Mouse (Mus musculus): Measurements from ENCODE around the gene Akap7. TPM values are rescaled to one million over a fixed set of nuclear protein-coding genes. Genes with fewer than 3 reads are reported as not detected.
"Not testable (repeated sequence)": the region's sequence is repeated elsewhere in the genome, so short reads cannot be mapped to it uniquely, and the experiment has no call there.

Gene Akap7
- total RNA-seq, 4 experiments from 2014 or later: 58.9 to 68.6 (median 63.2) TPM

DNA sequence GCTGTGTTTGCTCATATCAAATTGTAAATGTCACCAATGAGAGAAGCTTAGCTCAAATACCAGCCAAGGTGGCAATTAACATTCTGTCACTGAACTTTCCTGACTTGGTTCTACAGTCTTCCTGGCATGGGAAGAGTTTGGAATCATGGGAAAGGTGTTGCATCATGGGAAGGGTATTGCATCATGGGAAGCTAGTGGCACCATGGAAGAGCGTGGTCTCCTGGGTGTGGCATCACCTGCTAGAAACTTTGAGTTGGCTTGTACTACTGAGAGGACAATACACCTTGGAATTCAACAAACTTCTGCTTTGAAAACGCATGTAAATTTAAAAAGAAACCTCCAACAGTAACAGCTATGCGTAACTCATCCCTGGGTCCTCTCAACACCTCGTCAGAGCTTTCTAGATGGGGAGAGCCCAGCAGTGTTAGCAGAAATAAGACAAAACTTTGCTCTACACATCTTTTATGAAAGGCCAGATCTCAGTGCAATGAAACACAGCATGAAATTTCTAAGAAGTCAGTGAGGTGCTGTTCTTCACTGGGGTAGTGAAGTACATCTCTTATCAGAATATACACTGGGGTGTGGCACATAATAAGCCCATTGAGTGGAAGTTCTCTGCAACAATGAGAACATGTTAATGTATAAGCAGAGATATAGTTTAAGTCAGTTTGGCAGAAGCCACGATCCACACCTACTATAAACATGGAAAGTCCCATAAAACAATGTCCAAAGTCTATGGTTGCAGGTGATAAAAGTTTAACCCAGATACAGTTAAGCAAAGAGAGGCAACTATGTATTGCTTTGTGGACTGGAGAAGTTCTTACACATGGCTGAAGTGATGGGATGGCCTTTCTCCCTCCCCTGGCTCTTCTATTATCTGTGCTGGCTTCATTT lies 115.2 kb downstream of the Akap7 start:
- DNase-seq (ENCODE audit: low spot score): no peak

DNA sequence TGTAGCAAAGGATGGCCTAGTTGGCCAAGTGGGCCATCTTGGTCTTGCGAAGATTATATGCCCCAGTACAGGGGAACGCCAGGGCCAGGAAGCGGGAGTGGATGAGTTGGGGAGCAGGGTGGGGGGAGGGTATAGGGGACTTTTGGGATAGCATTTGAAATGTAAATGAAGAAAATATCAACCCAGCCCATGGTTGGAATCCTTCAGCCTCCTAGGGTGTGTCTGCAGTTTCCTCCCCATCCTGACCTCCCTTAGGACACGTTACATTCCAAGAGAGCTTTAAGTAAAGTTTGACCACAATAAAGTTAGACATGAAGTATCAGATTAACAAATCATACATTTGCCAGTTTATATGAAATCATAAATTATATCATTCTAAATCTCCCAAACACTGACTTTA lies 116.5 kb downstream of the Akap7 start:
- no peak for DNase-seq (ENCODE audit: low spot score)

DNA sequence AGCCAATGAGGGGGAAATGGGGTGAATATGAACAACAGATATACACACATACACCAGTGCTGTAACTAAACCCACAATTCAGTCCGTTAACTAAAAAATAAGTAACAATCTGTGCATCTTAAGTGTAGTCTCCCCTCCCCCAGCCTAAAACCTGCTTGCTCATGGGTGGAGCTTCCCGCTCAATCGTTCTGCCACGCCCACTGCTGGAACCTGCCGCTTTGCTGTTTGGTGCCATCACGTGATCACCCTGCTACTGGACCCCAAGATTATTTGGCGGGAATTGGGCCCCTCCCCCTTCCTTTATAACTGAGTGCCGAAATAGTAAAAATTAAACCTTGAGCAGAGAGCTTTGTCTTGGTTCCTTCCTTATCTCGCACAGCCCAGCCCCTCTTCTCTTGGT lies 121.4 kb downstream of the Akap7 start:
- DNase-seq (ENCODE audit: low spot score): not testable (repeated sequence)

DNA sequence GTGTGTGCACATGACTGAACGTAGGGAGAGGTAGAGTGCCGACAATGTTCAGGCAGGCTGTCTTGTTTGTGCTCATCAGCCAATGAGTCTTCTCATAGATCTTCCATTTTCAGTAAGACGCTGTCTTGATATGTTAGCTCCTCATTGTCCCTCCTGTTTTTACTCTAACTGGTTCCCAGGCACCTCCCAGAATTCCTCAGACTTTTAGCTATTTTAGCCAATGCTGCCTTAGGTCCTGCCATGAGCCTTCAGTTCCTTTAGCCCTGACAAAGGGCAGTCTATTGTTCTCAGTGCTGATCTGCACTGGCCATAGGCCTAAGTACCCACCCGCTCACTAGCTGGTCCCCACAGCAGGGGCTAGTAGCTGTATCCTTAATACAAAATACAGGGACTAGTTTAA lies 122.0 kb downstream of the Akap7 start:
- DNase-seq (ENCODE audit: low spot score): no peak

DNA sequence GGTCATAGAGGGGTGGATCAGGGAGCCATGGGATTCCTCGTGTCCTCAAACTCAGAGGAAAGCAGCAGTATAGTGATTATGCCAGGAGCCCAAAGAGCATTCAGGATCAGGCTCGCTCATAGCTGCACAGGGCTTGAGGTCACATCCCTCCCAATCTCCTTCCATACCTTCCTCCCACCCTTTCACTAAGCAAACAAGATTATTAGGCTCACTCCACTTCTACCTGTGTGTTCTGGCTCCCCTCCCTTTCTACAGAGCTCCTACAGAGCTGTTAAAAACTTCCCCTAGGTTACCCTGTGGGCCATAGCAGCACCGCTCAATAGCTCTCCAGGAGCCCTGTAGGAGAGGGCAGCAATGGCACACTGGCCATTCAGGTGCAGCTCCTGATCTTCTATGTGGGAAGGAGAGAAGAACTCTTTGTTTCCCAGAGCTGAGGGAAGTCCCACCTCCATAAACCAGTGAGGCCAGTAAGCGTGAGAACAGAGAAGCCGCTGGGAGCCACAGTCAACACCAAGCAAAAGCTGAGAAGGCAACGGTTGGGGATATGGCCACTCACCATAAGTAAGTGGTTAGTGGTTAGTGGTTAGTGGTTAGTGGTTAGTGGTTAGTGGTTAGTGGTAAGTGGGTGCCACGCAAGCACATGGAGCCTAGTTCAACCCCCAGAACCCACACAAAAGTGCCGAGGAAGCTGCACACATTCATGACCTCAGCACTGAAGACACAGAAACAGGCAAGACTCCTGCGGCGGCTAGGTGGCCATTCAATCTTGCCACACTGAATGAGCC lies 122.7 kb downstream of the Akap7 start:
- DNase-seq (ENCODE audit: low spot score): no peak

DNA sequence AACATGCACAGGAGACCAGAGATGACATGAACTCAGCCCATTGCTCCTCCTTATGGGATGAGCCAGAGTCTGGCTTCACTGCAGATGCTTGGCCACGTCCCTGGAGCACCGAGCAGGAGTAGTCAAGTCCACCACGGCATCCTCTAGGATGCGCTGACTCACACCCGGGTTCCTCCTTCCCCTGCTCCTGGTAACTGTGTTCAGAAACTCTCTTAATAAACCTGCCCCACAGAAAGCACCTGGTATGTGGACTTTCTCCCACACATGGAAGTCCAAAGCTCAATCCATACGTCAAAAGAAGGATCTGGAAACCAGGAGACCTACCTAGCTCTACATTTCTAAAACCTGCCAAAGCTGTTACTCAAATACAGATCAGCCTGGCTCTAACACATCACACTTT lies 124.4 kb downstream of the Akap7 start:
- DNase-seq (ENCODE audit: low spot score): no peak

DNA sequence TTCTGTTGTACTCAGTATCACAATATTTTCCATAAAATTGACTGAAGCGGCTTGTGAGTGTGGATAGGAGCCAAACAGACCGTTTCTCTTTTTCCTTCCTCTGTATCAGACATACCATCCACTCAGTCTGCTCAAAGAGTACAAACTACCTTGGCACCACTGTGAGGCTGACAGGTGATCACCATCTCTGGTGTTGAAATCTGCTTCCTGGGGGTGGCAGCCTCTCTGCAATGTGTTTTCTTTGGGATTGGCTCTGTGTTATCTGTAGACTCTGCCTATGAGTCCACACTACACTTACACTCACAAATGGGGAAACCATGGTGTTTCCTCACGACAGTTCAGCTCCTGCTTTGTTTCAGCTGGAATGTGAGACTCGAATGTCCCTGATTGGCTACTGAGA lies 128.6 kb downstream of the Akap7 start:
- DNase-seq (ENCODE audit: low spot score): peak; percentile 3

DNA sequence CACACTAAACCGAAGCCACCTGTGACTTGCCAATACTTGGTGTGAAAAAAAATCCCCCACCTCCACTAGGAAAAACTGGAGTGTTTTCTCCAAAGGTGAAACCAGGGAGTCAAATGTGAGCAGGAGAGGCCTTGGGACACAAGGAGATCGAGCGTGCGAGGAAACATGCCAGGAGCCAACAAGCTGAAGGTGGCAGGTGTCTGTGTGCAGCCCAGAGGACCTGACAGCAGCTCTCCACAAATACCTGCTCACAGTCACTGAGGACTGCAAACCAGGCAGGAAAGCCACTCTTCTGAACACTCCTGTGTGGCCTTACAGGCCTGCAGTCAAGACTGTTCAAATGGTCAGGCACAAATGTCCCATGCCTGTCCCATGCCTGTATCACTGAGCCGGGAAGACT lies 130.4 kb downstream of the Akap7 start:
- DNase-seq (ENCODE audit: low spot score): no peak

DNA sequence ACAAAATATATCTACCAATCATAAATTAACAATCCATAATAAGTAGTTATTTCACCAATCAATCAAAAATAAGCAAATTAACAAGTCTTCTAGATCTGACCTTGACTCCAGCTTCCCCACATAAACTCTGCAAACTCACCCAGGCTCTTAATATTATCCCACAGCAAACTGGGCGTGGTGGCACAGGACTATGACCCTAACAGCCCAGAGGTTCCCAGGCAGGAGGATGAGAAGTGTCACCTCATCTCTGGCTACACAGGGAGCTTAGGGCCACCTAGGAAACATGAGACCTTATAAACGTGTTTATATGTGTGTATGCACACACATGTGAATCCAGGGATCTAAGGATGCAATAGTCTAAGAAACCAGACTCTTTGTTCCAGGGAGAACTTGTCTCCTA lies 132.8 kb downstream of the Akap7 start:
- no peak for DNase-seq (ENCODE audit: low spot score)

DNA sequence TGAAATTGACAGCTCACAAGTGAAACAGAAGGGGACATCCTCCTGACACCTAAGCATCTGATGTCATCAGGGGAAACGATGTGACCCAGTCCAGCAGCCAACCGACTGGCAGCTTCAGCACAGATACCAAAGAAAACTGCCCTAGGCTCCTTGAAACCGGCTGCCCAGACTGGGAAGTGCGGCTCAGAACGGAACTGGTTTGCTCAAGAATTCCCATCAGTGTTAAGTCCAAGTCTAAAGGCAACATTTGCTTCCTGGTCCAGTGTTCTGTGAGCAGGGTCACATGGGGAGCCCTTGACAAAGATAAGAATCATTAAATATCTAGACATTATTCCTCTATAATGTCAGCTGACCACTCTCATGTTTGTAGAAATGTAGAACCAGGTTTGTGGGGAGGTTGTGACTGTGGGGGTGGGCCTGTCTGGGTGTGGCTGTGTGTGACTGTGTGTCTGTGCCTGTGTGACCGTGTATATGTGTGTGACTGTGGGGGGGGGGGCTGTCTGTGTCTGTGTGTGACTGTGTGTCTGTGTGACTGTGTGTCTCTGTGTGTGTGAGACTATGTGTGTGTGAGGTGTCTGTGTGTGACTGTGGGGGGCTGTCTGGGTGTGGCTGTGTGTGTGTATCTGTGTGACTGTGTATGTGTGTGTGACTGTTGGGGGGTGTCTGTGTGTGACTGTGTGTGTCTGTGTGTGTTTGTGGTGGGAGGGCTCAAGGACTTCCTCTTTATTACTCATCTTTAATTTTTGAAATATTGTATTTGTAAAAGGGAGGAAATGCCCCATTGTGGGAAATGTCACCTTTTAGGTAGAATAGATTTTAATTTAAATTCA lies 140.1 kb downstream of the Akap7 start:
- no peak for DNase-seq (ENCODE audit: low spot score)

DNA sequence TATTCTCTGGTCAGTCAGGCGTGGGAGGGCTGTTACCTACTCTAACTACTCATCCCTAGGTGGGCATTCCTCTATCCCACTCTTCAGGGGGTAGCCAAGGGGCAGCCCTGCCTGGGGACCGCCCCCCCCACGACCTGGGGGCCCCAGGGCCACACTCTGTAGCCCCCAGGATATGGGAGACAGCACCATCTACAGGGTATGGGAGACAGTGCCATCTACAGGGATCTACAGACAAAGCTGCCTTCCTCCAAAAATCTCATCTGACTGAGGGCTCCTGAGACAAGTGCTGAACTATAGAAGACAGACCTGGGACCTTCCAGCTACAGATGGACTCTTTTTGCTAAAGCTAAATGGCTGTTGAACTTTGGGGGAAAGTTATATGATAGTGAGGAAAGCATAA lies 144.2 kb downstream of the Akap7 start:
- not testable (repeated sequence) for DNase-seq (ENCODE audit: low spot score)

DNA sequence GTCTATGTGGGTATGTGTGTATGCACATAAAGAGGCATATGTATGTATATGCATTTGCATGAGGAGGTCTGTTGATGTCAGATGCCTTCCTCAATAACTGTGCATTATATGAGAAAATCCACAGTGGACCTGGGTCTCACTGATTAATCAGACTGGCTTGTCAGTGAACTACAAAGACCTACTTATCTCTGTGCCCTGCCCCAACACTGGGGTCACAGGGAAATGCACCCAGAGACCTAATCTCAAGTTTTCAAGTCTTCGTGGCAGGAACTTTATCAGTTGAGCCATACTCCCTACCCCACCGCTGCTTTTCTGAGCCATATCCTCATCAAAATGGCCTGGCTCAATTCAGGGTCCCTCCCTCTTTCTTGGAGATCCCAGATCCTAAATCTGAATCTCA lies 146.0 kb downstream of the Akap7 start:
- no peak for DNase-seq (ENCODE audit: low spot score)

DNA sequence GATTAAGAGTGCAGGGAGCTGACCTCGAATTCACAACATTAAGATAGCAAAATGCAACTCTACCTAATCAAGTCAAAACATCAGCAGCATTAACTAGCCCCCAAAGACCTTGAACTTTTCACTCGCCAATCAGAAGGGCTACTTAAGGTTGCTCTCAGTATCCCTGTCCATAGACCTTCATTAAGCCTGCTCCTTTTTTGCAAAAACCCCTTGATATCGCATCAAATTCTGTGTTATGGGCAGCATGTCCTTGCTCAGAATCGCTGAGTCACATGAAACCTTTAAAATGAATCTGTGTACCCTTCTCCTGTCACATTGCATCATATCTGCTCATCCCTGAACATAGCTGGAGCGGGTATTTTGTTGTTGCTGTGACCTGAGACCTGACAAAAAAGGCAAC lies 149.0 kb downstream of the Akap7 start:
- DNase-seq (ENCODE audit: low spot score): no peak

DNA sequence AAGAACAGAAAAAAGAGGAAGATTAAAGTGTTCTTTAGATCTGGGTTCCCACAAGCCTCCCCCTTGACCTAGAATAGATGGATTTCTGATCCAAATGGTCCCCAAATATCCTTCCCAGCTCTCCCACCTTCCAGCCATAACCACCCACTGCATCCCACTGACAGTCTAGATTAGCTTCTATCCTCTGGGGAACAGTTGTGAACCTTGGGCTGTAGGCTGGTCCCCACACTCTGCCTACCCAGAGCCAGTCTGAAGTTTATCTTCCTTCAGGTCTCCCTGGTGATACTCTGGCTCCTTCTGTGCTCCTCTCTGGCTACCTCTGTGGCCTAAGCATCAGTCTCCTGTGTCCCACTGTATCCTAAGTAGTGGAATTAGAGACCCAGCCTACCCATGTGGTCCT lies 150.3 kb downstream of the Akap7 start:
- DNase-seq (ENCODE audit: low spot score): no peak

DNA sequence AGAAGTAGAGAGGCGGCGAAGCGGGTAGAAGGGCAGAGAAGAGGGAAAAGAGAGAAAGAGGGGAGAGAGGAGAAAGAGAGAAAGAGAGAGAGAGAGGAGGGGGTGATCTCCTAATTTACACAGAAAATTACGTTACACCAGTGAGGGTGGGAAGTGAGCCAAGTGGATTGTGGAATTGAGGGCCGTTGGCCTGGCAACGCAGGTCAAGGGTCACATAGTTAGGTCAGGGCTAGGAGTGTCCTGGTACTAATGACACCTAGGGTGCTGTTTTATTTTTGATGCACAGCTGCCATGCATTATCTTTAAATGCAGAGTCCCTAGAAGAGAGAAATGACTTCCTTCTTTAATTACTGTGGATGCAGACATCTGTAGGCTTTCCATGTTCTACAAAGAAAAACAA lies 153.4 kb downstream of the Akap7 start:
- DNase-seq (ENCODE audit: low spot score): no peak

DNA sequence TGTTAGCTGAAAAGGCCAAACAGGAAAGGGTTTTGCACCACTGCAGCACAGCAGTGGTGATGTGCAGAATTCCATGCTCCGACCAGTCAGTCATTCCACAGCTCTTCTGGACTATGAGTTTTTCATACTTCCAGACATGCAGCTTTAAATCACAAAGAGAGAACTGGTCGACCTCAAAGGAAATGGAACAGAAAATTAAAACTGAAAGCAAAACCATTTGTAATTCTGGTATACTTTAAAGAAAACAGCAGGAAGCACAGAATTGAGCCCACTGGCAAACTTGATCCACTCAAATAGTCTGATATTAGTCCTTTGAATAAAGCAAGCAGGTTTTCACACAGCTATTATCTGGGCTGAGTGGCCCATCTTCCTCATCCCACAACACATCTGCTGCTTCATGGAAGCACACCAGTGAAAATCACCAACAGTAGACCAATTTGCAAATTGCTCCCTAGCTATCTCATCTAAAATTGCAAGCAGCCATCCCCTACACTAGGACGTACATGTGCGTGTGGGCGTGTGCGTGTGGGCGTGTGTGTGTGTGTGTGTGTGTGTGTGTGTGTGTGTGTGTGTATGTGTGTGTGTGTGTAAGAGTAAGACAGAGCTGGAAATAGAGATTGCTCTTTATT lies 156.4 kb downstream of the Akap7 start:
- no peak for DNase-seq (ENCODE audit: low spot score)

DNA sequence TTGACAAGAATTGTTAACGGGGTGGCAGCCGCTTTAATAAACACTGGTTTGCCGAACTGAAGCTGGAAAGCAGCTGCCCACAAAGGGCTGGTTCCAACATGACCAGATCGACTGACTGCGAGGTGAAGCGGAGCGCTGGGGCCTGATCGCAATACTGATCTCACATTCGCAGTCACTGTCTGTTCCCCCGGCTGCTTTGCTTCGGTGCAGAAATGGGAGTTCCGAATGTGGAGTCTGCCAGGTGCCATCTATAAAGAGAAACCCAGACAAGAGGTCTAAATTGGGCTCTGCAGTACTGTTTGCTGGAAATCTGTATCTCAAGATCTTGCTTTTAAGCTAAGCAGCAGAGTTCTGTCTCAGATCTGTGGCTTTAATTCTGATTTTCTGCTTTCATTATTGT lies 161.8 kb downstream of the Akap7 start:
- no peak for DNase-seq (ENCODE audit: low spot score)

DNA sequence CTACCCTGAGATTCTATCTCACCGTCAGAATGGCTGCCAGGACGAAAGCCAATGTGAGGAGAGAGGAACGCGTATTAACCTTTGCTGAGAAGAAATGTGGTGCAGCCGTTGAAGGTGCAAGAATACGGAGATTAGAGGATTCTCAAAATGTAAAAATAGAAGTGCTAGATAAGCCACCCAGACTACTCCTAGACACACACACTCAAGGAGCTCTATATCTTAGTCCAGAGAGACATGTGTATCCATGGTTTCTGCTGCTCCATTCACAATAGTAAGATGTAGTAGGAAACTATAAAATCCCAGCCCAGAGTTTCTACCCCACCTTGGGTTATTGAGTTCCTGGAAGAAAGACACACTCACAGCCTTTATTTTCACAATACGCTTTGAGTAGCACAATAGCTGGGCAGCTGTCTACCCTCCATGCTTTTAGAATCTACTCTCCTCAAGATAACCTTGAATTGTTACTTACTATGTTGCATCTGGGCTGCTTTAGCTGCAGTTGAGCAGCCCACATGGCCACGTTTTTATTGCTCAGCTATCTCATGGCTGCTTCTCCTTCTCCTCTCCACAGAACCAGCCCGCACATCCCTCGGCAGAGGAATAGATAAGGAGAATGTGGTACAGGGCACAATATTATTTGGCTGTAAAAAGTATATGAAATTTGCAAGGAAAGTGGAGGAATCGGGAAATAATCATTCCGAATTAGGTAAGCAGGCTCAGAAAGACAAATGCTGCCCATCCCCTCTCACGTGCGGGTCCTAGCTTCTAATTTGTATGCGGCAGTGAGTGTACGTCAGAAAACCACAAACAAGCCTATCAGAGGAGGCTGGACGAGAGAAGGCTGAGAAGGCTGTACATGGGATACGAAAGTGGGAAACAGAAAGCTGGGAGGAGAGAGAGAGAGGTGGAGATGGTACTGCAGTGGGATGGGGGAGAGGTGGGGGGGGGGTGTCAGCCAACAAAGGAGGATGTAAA lies 162.6 kb downstream of the Akap7 start:
- DNase-seq (ENCODE audit: low spot score): no peak

DNA sequence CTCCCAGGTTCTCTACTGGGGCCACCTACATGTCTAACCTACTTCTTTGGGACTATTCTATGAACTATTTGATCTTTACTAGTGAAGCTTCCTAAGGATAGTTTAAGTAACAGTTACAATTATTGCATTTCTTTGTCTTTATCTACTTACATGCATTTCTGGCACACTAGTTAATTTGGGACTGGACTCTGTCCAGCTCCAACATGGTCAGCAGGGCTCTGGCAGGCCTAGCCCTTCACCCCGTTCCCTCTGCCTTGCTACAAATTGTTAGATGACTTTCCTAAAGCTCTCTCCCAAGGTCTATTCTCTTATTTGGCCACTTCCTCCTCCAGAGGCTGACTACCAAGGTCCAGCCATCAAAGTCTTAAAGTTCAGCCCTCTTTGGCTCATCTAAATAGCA lies 165.9 kb downstream of the Akap7 start:
- no peak for DNase-seq (ENCODE audit: low spot score)

DNA sequence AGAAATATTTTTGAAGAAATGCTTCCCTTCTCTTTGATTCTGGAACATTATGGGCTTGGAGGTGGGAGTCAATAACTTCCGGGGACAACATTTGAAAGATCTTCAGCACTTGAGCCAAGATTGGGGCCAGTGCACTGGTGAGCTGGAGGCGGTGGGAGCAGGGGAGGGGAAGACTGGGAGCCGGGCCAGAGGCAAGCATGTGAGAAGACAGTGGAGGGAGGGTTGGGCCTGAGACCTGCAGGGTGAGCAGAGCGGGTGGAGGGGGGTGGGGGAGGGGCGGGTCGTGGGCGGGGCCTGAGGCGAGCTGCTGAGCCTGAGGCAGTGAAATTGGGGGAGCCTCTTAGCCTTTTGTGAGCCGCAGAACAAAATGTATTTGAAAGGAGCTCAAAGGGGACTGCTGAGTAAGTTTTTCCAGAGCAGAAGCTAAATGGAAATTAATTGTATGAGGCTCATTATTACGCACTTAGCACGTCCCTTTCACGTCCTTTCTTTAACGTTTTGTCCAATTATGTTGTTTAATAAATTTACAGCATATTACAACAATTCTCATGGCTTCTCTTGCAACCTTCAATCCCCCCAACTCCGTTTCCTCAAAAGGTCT lies 167.4 kb downstream of the Akap7 start:
- no peak for DNase-seq (ENCODE audit: low spot score)
